Mouse (Mus musculus): ENCODE measurements around the gene Atp2b4. TPM values are rescaled to one million over a fixed set of nuclear protein-coding genes. Genes with fewer than 3 reads are reported as not detected.
A peak's percentile ranks its signal among the peaks of the same experiment; 100 is the strongest.

Atp2b4 gene
- polyA plus RNA-seq, 1 experiment from 2014 or later, result 15.0 TPM

DNA sequence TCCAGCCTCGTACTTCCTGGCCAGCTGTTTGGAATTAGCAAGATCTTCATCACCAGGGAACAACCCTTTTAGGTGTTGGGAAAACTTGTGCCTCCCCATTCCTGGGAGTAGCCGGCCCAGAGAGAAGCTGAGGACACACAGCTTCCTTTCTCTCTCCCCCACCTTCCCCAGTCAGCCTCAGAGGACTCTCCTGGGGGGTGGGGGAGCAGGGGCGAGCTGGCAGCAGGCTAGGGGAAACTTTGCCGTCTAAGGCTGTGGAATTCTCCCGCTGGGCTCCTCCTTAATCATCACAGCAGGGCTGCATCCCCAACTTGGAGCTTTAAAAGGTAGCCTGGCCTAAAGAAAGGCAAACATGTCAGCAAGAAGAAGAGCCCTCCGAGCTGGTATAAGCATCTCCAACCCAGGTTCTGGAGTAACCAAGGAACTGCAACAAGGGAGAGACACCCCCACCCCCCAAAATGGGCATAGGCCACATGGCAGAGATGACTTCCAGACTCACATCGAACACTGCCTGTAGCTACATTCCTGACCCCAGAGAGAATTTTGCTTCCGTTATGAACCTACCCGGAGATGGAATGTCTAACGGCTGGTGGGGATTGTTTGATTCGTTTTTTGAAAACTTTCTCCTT lies 33.8 kb downstream of the Atp2b4 start:
- Histone ChIP-seq H3K9ac (no peak overlapping the region), H3K4me2 (replicated peaks) (no peak overlapping the region), H3K9me3 (no peaks in the 10 kb centered on the region), H3K36me3 (no peaks in the 10 kb centered on the region), H3K4me3 (no peak overlapping the region), H3K27ac (peak overlapping the region; percentile 85), H3K27me3 (no peaks in the 10 kb centered on the region), H3K4me1 (peaks cover 34% of the 10 kb centered on the region)
- 7% methylated on average over 11 of the region's 11 CpGs for WGBS
- ATAC-seq (ENCODE audit: insufficient number of reproducible peaks, insufficient read depth, low FRiP score, low TSS enrichment), result no peak

DNA sequence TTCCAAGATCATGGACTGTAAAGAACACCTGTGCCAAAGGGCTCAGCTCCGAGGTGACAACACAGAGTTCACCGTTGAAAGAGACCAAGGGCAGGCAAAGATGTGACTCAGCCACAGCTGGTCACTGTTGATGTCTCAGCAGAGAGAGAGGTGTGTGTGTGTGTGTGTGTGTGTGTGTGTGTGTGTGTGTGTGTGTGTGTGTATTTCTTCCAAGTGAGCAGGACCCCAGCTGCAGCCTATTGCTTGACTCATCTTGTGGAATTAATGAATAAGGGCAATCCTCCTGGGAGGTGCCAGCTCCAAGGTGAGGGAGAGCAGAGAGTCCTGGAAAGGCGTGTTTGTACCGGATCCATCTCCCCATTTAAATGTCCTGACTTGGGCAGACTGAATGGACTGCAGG lies 35.5 kb downstream of the Atp2b4 start:
- Histone ChIP-seq H3K9ac (no peak overlapping the region), H3K27ac (no peak overlapping the region), H3K9me3 (no peaks in the 10 kb centered on the region), H3K4me1 (peaks cover 43% of the 10 kb centered on the region), H3K27me3 (no peaks in the 10 kb centered on the region), H3K4me3 (no peak overlapping the region), H3K4me2 (replicated peaks) (no peak overlapping the region), H3K36me3 (no peaks in the 10 kb centered on the region)
- ATAC-seq (ENCODE audit: insufficient number of reproducible peaks, insufficient read depth, low FRiP score, low TSS enrichment), result no peak
- 61% methylated on average over 4 of the region's 4 CpGs for WGBS

- Histone ChIP-seq H3K36me3 (no peaks in the 10 kb centered on the region), H3K9me3 (no peaks in the 10 kb centered on the region), H3K27me3 (no peaks in the 10 kb centered on the region), H3K4me2 (replicated peaks) (no peak overlapping the region), H3K4me1 (peaks cover 42% of the 10 kb centered on the region), H3K9ac (no peak overlapping the region), H3K27ac (peak overlapping the region; percentile 51), H3K4me3 (no peak overlapping the region)
- peak; percentile 12; the same call in 1 of the 2 replicates for ATAC-seq (ENCODE audit: insufficient number of reproducible peaks, insufficient read depth, low FRiP score, low TSS enrichment)
- 32% methylated on average over 5 of the region's 5 CpGs for WGBS
These were observed 37.9 kb downstream of the Atp2b4 start for GRCm38 (mm10) chr1:133762946-133763422.

DNA sequence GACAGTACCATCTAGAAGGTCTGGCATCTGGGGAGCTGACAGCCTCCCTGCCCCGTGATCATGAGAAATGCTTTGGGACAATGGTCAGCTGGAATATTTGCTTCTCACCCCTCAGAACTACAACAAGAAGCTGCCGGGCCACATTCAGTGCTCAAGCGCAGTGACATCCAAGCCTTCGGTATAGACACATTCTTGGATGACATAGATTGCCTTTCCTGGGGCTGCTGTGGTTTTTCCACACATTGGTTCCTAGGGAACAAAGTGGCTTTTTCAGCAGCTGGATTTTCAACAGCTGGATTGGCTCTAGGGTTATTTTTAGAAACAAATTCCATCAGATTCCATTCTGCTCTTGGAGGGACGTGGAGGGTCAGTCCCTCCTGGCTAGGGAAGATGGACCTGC lies 39.6 kb downstream of the Atp2b4 start:
- Histone ChIP-seq H3K4me2 (replicated peaks) (no peak overlapping the region), H3K27me3 (no peaks in the 10 kb centered on the region), H3K9ac (no peak overlapping the region), H3K4me1 (peaks cover 25% of the 10 kb centered on the region), H3K36me3 (no peaks in the 10 kb centered on the region), H3K9me3 (no peaks in the 10 kb centered on the region), H3K27ac (peak overlapping the region; percentile 46; the same call in 1 of the 2 replicates), H3K4me3 (no peak overlapping the region)
- ATAC-seq (ENCODE audit: insufficient number of reproducible peaks, insufficient read depth, low FRiP score, low TSS enrichment), result no peak
- 58% methylated on average over 5 of the region's 5 CpGs for WGBS

DNA sequence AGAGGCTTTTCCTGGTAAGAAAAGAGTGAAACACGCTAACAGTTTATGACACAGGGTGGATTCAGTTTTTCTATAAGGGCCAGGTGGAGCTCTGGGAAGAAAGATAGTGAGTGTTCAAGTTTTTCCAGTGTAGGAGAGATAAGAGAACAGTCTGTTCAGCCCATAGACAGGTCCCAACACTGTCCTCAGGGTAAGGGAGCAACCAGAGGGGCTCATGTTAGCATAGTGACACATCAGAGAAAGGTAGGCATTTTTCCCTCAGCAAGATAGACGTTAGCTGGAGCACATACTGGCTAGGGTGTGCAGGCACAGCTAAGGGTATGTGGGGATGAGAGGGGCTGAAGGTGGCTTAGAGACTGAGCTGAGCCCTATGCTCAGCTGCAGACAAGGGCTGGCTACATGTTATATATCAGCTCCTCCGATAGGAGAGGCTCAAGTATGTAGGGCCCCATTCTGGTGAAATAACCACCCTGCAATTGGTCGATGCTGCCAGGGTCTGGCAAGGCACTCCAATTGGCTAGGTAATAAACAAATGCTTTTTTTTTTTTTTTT lies 46.4 kb downstream of the Atp2b4 start:
- H3K4me3 ChIP-seq, result no peak overlapping the region
- H3K9me3 ChIP-seq, result no peaks in the 10 kb centered on the region
- 0 out of 2 replicates have a peak, but pooled peaks cover 2% of the 10 kb centered on the region for H3K4me1 ChIP-seq
- 79% methylated on average over 4 of the region's 4 CpGs for WGBS
- no peaks in the 10 kb centered on the region for H3K36me3 ChIP-seq
- H3K9ac ChIP-seq, result no peak overlapping the region
- ATAC-seq (ENCODE audit: insufficient number of reproducible peaks, insufficient read depth, low FRiP score, low TSS enrichment), result no peak
- H3K27ac ChIP-seq, result no peak overlapping the region
- H3K27me3 ChIP-seq, result no peaks in the 10 kb centered on the region
- no peak overlapping the region for H3K4me2 ChIP-seq (replicated peaks)

DNA sequence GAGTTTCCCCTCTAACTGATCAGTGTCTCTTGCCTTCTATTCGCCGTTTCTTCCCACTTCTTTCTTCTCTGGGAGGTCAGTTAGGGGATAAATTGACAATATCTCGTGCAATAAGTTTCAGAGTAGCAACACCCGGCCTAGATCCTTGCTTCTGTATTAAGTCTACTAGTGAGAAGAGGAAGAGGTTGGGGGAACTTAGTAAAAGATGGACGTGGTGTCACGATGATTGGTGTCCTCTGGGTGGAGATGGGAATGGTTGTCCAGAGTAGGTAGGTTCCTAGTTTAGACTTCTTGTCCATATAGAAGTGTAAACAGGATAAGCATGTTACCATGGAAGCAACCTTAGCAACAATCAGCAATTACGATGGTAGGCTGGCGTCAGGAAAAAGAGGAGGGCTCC lies 47.5 kb downstream of the Atp2b4 start:
- Histone ChIP-seq H3K27me3 (no peaks in the 10 kb centered on the region), H3K4me1 (0 out of 2 replicates have a peak, but pooled peaks cover 7% of the 10 kb centered on the region), H3K4me2 (replicated peaks) (no peak overlapping the region), H3K4me3 (no peak overlapping the region), H3K9me3 (no peaks in the 10 kb centered on the region), H3K9ac (no peak overlapping the region), H3K36me3 (no peaks in the 10 kb centered on the region), H3K27ac (no peak overlapping the region)
- no peak for ATAC-seq (ENCODE audit: insufficient number of reproducible peaks, insufficient read depth, low FRiP score, low TSS enrichment)
- WGBS, result 86% methylated on average over 8 of the region's 8 CpGs

- H3K4me1 ChIP-seq, result peaks cover 13% of the 10 kb centered on the region; the same call in 1 of the 2 replicates
- 89% methylated on average over 3 of the region's 3 CpGs for WGBS
- no peaks in the 10 kb centered on the region for H3K36me3 ChIP-seq
- H3K4me2 ChIP-seq (replicated peaks), result no peak overlapping the region
- H3K27ac ChIP-seq, result no peak overlapping the region
- no peak for ATAC-seq (ENCODE audit: insufficient number of reproducible peaks, insufficient read depth, low FRiP score, low TSS enrichment)
- no peaks in the 10 kb centered on the region for H3K27me3 ChIP-seq
- H3K4me3 ChIP-seq, result no peak overlapping the region
- H3K9me3 ChIP-seq, result no peaks in the 10 kb centered on the region
- no peak overlapping the region for H3K9ac ChIP-seq
These were observed 49.2 kb downstream of the Atp2b4 start for GRCm38 (mm10) chr1:133751621-133752020.

GRCm38 (mm10) chr1:133749954-133750353 lies 50.9 kb downstream of the Atp2b4 start:
- no peak overlapping the region for H3K4me2 ChIP-seq (replicated peaks)
- 85% methylated on average over 4 of the region's 4 CpGs for WGBS
- no peaks in the 10 kb centered on the region for H3K36me3 ChIP-seq
- ATAC-seq (ENCODE audit: insufficient number of reproducible peaks, insufficient read depth, low FRiP score, low TSS enrichment), result no peak
- H3K27me3 ChIP-seq, result no peaks in the 10 kb centered on the region
- peaks cover 26% of the 10 kb centered on the region for H3K4me1 ChIP-seq
- H3K9me3 ChIP-seq, result no peaks in the 10 kb centered on the region
- no peak overlapping the region for H3K27ac ChIP-seq
- H3K9ac ChIP-seq, result no peak overlapping the region
- H3K4me3 ChIP-seq, result no peak overlapping the region

DNA sequence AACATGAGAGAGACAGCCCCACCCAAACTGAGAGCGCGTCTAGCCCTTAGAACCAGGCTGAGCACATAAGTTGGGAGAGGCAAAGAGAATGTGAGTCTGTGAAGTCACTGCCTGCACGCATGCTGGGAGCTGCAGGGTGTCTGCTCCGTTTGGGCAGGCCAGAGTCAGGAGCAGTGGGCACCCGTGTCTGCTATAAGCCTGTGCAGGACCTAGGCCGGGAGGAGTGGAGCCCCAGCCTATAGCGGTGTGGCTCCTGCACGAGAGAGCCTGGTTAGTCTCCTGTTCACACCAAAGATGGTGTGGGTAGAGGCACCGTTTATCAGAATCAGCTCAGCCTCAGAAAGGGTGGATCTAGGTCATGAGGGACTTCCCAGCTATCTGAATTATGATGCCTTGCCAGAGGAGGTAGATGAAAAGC lies 55.8 kb downstream of the Atp2b4 start:
- Histone ChIP-seq H3K9ac (no peak overlapping the region), H3K36me3 (no peaks in the 10 kb centered on the region), H3K27ac (peak overlapping the region; percentile 94), H3K4me3 (no peak overlapping the region), H3K4me1 (peaks cover 52% of the 10 kb centered on the region), H3K27me3 (no peaks in the 10 kb centered on the region), H3K9me3 (no peaks in the 10 kb centered on the region), H3K4me2 (replicated peaks) (no peak overlapping the region; the same call in 1 of the 2 replicates)
- ATAC-seq (ENCODE audit: insufficient number of reproducible peaks, insufficient read depth, low FRiP score, low TSS enrichment), result peak; percentile 68
- 49% methylated on average over 9 of the region's 9 CpGs for WGBS

DNA sequence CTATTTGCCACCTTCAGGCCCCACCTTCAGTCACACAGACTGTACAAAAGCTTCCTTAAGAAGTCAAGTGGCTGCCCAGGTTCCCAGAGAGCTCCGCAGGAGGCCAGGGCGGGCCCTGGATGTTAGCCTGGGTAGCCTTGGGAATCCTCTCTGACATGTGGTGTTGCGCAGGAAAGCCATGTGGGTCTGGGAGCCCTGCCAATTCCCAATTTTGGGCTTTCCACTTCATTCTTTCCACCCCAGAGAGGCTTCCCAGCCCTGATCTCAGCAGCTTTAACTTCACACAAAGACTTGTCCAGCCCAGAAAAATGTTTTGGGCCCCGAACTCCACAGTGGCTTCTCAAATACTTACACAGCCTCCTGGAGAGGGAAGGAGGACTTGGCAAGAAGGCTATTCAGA lies 56.2 kb downstream of the Atp2b4 start:
- peaks cover 52% of the 10 kb centered on the region for H3K4me1 ChIP-seq
- H3K9me3 ChIP-seq, result no peaks in the 10 kb centered on the region
- WGBS, result 42% methylated on average over 4 of the region's 4 CpGs
- no peaks in the 10 kb centered on the region for H3K27me3 ChIP-seq
- H3K9ac ChIP-seq, result no peak overlapping the region
- H3K4me2 ChIP-seq (replicated peaks), result no peak overlapping the region
- no peaks in the 10 kb centered on the region for H3K36me3 ChIP-seq
- peak overlapping the region; percentile 94 for H3K27ac ChIP-seq
- H3K4me3 ChIP-seq, result no peak overlapping the region
- peak; percentile 58; the same call in 1 of the 2 replicates for ATAC-seq (ENCODE audit: insufficient number of reproducible peaks, insufficient read depth, low FRiP score, low TSS enrichment)

GRCm38 (mm10) chr1:133742517-133742916 lies 58.3 kb downstream of the Atp2b4 start:
- WGBS, result 25% methylated on average over 8 of the region's 8 CpGs

DNA sequence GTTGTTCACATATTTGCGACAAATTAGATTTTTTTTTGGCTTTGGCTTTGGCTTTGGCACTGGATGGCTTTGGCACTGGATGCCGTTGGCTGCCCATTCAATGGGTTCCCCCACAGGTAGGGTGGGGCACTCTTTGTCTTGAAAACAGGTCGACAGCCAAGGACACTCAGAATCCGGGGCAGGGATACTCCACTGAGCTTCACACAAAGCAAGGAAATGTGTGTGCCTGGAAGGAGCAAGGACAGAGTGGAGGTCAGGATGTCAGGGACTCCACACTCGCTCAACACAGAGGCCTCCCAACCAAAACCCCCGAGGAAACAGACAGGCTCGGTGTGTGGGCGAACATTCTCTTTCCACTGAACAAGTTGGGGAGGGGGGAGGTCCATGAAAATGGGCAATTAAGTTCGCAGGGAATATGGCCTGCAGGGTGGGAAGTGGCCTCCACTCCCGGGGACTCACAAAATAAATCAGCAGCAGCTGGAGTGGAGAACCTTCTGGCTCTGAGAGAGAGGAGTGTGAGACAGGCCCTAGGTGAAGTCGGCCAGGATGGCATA lies 58.9 kb downstream of the Atp2b4 start:
- whole genome bisulfite sequencing, result 23% methylated on average over 11 of the region's 11 CpGs

More at GRCm38 (mm10) chr1:133742517-133742916, 58.3 kb downstream of the Atp2b4 start:
- H3K4me1 ChIP-seq, result peaks cover 45% of the 10 kb centered on the region
- no peak overlapping the region for H3K4me3 ChIP-seq
- no peaks in the 10 kb centered on the region for H3K36me3 ChIP-seq
- H3K27ac ChIP-seq, result peak overlapping the region; percentile 74
- no peaks in the 10 kb centered on the region for H3K9me3 ChIP-seq
- ATAC-seq (ENCODE audit: insufficient number of reproducible peaks, insufficient read depth, low FRiP score, low TSS enrichment), result peak; percentile 16; the same call in 1 of the 2 replicates
- H3K4me2 ChIP-seq (replicated peaks), result 0 out of 2 replicates have a peak overlapping the region, but pooled peaks have one; percentile 9
- no peak overlapping the region for H3K9ac ChIP-seq
- no peaks in the 10 kb centered on the region for H3K27me3 ChIP-seq

More for the DNA sequence above, 58.9 kb downstream of the Atp2b4 start:
- Histone ChIP-seq H3K4me3 (no peak overlapping the region), H3K36me3 (no peaks in the 10 kb centered on the region), H3K9ac (no peak overlapping the region), H3K27ac (peak overlapping the region; percentile 74), H3K4me2 (replicated peaks) (no peak overlapping the region), H3K27me3 (no peaks in the 10 kb centered on the region), H3K4me1 (peaks cover 39% of the 10 kb centered on the region), H3K9me3 (no peaks in the 10 kb centered on the region)
- ATAC-seq (ENCODE audit: insufficient number of reproducible peaks, insufficient read depth, low FRiP score, low TSS enrichment), result no peak
